Mouse (Mus musculus) layer of hippocampus, adult 8-10 months (tissue): ENCODE data around the gene Egln1. TPM values are rescaled to one million over a fixed set of nuclear protein-coding genes. Genes with fewer than 3 reads are reported as not detected.
A peak's percentile ranks its signal among the peaks of the same experiment; 100 is the strongest.

ENCODE experiments used
- DNase-seq, 2 experiments: peaks; one replicate each; pipeline ENCODE4 v3.0.0; 2022; ENCODE audit warnings: low spot score in 2 of 2
- total RNA-seq, 4 experiments: library from RNA; stranded (reverse); gene quantifications; 2 replicates each; pipeline ENCODE4 v1.2.4; 2022

Gene Egln1
- total RNA-seq, 4 experiments from 2014 or later: 56.4 to 58.7 (median 58.4) TPM

DNA sequence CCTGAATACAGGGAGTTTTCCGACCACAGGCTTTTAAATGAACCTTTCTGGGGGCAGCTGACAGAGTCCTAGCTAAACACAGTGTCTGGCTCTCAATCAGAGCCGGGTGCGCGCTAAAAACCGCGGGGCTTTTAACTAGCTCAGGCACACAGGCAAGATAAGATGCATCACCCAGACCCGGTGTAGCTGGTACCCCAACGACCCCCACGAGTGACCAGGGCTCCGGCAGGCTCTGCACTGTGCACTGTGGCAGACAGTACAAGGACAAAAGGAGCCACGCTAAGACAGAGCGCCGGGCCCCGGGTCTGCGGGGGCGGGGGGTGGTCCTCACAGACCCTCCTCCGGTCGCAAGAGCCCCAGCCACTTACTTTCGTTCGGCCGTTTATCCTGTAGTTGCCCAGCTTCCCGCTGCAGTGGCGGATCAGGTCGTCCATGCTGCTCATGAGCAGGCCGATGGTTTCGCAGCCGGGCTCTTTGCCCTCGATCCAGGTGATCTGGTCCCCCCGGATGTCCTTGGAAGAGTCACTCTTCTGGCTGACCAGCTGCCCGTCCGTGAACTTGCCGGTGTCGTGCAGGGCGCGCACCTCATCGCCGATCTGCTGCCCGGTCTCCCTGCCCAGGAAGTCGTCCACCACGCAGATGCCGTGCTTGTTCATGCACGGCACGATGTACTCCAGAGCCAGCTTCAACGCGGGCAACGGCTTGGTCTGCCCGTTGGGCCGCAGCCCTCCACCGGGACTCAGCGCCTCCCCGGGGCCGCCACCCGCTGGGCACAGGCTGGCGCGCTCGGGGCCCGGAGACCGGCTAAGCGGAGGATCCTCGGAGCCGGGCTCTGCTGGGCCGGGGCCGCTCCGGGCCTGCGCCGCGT is 1.0 kb downstream of the Egln1 start:
- peak in 1 of 2 experiments; percentile 39 for DNase-seq

DNA sequence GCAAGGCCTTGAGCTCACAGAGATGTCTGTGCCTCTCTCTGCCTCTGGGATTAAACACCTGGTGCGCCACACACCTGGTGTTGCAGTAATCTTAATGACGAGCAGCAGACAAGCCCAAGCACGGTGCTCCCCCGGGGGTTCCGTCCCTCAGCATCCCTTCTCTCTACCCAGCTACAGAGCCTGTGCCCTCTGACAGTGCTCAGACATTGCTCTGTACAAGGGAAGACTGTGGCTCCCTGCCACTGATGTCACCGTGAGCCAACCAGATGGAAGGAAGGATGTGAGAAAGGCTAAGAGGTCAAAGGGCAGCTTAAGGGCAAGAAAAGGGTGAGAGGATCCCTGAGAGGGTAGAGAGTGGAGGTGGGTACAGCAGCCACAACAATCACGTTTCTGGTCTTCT is 4.7 kb downstream of the Egln1 start:
- no peak for DNase-seq

DNA sequence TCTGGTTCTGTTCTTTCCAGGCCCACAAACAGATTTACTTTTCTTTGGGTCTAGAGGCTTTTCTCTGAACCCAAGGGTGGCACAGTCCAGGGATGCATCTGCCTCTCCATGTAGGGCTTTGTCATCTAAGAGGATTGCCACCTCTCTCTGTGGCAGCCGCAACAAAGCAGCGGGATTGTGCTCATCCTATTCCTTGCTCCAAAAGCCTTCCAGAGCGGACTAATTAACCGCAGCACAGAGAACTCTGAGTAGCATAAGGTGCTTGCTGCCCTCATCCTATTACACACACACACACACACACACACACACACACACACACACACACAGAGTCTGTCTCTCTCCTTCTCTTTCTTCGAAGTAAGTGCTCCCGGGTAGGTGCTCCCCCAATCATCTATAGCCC is 5.3 kb downstream of the Egln1 start:
- DNase-seq: no peak

DNA sequence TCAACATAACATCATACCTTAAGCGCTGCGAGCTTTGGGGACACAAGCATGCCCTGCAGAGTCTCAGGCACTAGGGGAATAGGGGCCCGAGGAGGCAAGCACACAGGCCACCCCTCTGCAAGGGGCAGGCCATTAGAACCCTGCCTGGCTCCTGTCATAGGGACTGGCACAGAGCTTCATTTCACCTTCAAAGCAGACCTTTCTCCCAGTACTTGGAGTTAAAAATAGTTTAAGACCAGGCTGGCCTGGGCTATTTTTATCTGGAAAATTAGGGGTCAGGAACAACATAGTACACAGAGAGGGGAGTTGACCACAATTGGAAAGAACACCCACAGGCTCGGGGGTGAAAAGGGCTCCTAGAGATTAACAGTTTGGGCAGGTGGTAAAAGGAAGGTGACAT is 11.8 kb downstream of the Egln1 start:
- no peak for DNase-seq

DNA sequence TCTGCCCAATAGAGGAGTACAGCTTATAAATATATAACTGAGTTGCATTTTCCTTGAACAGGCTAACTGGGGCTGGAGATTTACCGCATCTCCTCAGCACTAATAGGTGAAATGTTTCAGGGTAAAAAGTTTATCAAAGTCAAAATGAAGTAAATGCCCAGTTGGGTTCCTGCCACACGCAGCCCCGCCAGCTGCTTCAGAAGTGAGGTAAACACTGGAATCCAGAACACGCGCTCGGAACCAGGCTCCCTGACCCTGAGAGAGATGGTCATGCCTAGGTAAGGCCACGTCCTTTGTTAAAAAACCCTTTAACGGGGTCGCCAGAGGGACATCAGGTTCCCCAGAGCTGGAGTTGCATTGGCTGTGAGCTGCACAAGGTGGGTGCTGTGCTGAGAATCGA is 12.4 kb downstream of the Egln1 start:
- no peak for DNase-seq

DNA sequence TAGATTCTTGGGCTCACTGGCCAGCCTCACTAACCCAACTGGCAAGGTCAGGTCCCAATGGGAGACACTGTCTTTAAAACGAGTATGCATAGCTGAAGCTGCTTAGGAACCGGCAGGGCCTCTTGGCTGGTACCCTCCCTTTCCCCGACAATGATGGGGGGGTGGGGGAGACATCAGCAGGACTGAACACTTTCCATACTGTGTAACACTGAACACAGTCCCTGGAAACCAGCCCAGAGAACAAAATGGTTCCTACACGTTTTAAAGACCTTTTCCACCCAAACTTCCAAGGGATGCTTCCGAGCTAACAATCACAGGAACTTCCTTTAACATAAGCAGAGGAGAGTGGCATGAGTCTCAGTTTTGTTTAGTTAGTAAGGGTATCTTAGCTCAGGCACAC is 14.0 kb downstream of the Egln1 start:
- no peak for DNase-seq

DNA sequence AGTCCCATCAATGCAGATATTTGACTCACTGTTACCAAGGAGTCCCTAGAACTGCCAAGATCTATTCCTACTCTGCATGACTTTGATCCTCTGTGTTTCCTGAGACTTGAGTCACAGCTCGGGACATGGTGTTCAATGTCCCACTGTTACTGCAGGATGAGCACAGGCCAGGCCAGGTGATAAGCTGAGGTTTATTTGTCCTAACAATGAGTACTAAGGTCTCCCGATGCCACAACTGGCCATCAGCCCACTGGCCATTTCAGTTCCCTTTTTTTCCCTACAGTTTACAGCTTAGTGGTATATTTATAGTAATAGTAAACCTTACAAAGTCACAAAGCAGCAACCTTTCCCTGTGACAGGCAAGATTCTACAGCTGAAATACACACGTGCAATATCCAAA is 16.7 kb downstream of the Egln1 start:
- no peak for DNase-seq

DNA sequence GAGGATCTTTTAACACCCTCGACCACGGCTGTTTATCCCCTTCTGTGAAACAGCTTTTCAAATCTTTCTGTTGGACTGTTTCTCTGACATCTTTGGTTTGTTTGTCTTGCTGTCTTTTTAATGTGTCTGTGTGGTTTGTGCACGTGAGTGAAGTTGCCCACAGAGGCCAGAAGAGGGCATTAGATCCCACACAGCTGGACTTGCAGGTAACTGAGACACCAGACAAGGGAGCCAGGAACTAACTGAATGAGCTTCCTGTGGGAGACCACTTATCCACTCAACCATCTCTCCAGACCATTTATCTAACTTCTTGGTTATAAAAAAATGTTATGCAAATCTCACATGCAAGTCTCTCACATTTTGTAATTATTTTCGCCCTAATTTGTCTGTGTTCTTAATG is 18.5 kb downstream of the Egln1 start:
- DNase-seq: no peak

DNA sequence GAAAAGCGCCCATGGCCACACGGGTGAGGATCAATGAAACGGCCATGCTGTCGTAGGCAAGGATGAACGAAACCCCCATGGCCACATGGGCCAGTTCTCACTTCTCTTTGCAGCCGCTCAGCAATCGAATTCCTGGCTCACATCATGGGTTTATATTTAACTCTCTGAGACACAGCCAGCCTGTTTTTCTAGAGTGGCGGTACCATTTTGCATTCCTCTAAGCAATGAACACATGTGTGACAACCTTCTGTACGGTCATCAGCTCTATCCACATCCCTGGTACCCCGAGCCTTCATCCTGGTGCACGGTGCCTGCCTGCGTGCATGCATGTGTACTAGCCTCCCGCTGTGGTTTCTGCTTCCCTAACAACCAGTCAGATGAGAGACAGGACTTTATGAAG is 19.0 kb downstream of the Egln1 start:
- DNase-seq: no peak

DNA sequence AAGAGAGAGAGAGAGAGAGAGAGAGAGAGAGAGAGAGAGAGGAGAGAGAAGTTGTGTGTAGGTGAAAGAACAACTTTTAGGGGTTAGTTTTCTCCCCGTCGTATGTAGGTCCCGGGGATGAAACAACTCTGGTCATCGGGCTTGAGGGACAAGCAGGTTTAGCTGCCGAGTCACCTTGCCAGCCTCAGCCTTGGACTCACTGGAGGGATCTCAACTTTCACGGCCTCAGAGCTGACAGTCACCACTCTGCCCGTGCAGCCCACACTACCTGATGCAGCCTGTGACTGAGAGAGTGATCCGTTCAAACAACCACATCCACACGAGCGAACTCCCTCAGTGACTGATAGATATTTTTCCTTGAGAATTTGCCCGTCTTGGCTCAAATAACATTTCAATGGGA is 20.1 kb downstream of the Egln1 start:
- DNase-seq: no peak

DNA sequence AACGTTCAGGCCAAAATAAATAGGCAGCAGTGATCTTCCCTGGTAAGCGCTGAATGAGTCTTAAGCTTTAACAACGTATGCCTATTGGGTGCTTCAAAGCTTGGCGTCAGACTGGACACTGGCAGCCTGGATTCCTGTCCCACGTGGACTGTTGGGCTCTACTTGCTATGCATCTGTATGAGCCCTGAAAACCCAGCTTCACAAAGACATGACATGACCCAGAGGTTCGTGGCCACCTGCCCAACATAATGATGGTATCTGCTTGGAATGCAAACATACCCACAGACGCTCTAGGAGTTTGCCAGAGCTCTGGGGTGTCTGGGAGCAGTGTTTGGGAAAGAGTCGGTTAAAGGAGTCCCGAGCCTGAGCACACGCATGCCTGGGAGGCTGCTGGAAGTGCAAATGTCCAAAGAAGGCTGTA is 22.8 kb downstream of the Egln1 start:
- no peak for DNase-seq

DNA sequence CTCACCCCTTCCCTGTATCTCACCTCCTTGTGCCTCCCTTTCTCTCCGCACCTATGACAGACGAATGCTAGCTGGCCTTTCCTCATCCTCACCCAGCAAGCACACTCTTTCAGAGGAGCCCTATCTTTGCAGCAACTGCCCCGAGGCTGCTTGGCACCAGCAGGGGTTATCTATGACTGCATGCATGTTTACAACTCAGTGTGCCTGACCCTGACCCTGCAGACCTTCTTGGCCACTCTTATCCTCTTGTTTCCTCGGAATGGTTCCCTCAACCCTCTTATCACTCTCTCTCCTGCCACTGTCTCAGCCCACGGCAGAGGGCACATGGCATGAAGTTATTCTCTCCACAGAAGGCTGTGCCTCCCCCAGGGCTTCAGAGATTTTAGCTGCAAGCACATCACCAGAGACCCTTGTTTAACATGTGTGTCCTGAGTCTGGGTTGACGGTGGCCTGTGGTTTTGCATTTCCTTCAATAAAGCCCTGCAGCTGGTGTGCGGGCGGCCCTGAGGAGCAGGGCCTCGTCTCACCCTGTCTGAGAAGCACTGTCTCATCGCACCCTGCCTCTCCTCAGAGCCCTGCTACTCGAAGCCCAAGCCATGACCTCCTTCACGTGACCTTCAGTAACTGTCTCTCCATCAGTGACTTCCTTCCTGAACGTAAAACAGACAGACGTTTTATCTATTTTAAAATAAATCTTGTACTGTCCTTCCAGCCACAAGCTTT is 23.4 kb downstream of the Egln1 start:
- no peak for DNase-seq

DNA sequence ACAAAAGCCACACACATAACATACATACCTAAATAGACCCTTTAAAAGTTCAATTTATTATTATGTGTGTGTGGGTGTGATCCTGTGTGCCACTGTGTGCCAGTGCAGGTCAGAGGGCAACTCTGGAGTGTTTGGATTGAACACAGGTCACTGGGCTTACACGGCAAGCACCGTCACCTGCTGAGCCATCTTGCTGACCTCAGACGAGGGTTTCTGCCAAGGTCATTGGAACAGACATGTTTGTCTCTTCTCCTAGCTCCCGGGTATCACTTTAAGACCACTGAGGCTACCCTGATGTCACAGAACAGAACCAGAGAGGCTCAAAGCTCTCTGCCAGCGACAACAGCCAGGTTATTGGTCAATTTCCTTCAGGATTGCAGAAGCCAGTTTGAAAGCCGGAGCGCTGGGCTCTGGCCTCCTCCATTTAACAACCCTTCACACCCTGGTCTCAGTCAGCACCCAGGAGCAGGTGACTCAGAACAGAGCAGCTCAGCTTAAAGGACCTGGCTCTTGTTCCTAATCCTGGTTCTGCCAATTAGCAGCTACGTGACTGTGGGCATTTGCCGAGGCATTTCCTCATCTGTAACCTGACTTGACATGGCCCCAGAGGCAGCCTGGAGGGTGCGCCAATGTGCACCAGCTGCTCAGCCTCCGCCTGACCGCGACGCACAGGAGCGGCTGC is 25.0 kb downstream of the Egln1 start:
- DNase-seq: no peak

DNA sequence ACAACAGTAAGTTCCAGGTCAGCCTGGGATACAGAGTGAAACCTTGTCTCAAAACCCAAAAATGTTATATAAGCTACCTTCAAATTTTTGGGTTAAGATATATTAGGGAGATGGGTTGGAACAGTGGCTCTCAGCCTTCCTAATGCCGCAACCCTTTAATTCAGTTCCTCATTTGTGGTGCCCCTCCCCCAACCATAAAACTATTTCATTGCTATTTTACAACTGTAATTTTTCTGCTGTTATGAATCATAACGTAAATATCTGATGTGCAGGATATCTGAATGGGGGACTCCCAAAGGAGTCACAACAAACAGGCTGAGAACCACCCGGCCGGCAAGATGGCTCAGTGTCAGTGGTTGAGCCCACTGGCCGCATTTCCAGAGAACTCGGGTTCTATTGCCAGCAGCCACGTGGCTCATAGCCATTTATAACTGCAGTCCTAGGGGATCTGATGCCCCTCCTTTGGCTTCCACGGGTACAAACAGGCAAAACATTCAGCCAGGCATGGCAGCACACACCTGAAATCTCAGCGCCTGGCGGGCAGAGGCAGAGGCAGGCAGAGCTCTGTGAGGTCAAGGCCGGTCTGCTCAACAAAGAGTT is 26.5 kb downstream of the Egln1 start:
- DNase-seq: no peak

DNA sequence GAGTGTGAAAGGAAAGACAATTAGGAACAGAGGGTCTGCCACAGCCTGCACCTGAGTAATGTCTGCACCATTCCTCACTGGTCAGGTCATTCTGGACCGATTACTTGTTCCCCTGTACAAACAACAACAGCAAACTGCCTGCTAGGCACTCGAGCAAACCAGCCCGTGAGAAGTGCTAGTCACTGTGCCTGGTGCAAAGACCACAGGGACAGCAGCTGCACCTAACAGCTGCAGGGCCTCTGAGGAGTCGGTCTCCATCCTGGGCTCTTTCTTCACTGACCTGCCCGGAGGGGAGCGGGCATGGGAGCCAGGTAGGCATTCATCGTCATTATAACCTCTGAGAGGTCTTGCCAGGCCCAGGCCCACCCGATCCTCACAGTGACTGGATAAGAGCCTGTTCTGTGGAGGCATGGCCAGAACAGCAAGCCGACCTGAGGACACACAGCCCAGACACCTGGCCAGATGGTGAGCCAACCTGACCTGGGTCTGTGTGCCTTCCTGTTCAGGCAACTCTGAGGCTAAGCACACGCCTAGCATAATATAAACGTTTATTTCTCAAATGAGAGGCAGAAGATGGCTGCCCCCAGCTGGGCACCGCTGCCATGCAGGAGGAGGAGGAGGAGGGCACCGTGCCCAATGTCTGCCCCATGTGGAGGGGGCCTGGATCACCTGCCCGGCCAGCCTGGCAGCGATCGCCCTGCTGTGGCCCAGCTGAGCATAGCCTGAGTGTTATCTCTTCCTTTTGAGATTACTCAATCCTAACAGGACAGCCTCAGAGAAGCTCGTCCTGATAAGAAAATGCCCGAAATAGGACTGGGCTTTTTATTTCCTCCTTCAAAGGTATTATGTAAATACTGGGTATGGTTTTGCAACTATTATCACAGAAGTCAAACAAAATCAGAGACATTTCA is 27.5 kb downstream of the Egln1 start:
- no peak for DNase-seq

DNA sequence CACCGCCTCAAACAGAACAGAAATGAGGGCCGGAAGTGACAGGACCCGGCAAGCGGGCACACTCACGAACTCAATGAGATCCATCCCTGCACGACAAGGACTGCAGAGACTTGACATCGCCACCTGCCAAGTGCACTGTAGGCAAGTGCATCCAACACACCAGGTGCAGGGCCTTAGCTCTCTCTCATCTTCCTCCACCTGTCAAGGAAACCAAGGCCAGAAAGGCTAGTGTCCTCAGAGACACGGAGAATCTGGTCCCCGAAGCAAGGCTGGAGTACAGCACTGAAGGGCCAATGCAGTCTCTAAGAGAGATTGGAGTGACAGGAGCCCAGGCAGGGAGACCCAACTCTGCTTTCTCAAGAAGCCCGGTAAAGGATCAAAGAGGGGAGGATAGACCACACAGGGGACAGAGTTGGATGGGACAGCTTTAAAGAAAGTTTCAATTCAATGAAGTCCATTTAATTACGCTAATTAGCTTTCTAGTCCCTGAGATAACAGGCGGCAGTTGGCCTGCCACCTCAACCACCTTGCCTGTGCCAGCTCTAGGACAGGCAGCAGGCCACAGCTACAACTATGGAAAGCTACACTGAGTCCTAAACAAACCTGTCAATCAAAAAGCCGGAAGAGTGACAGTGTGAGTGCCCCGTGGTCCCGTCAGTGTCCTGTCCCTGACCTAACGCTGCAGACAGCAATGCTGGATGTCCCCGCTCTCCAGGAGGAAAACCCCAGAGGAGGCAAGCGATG is 31.2 kb downstream of the Egln1 start:
- DNase-seq: no peak

DNA sequence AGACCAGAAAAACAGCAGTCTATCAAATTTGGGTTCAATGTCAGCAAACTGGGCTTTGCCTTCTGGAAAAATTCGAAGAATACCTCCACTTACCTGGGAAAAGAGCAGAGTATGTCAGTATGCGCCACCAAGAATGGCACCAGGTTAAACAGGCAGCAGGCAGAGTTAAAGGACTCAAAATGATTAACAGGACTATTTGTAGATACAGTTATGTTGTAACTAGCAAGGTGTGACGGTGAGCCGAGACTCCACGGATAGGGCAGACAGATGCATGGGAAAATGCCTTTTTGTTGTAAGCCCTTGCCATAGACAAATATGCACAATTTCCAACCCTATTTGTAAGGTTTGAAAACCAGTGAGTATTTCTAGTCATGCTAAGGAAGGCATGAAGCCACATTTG is 35.1 kb downstream of the Egln1 start:
- no peak for DNase-seq

DNA sequence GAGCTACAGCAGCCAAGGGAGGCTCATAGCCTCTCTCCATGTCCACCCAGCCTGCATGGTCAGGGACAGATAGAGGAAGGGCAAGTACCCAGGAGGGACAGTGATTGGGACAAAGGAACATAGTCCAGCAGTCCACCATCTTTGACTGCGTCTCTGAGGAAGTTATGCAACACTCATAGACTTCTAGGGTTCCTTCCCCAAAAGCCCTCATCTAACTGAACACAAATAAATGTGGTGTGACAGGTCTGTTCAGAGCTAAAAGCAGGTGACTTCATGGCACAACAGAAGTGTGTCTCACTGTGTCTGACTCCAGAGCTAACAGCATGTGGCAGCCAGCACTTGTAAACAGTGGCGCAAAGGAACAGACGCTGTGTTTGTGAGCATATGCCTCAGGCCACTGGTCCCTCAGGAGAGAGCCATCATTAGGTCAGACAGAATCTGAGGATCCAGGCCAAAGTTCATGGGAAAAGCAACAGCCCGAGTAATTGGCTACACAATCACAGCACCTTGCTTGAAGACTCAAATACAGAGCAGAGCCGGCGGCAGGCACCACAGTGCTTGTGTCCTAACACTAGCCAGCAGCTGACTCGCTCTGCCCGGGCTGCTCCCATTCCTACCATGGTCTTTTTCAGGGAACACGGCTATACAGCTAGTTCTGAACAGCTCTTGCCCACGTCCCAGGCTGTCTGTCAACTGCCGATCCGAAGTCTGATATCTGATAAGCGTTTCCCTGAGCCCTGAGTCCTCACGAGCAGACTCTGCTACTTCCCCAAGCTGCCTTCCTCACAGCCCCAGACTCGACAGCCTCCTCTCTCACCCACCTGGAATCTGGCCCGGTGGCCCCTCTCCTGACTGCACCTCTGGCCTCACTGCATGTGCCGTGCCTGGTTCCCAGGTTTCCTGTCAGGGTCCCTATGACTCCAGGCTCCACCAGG is 36.9 kb downstream of the Egln1 start:
- DNase-seq: no peak

DNA sequence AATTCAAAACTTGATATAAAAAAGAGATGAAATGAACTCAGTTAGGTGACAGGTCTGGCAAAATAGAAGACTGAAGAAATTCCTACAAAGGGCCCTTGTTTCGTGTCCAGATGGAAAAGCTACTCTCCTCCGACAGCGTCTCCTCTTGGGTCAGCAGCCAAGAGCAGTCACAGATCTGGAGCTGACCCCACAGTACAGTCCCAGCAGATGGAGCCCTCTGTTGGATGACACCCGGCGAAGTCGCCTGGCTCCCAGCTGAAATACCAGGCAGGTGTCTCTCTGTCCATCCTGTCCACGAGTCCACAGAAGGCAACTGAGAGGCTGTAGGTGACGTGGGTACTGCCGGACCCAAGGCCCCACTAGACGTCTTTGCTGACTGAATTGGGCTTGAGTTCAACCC is 38.8 kb downstream of the Egln1 start:
- DNase-seq: no peak
